Mouse (Mus musculus) liver, embryonic 14.5 days (tissue): Measurements from ENCODE around the gene Lysmd4. TPM values are rescaled to one million over a fixed set of nuclear protein-coding genes. Genes with fewer than 3 reads are reported as not detected.

ENCODE experiments used
- ATAC-seq: fragments of 200-750 bp; cut with Nextera tagmentation; 2 replicates; pipeline ENCODE4 v1.8.0; 2017; ENCODE audit warnings: moderate number of reproducible peaks, mild to moderate bottlenecking, moderate library complexity; ENCODE audit not compliant: insufficient read depth
- DNase-seq, 3 experiments: peaks; one replicate each; pipeline ENCODE4 v3.0.0-alpha.2; 2012 to 2013; ENCODE audit warnings: low read depth in 3 of 3, low spot score in 3 of 3
- H3K27ac ChIP-seq: fragments of 300-500 bp; sonication (generic); 2 replicates; pipeline ENCODE4 v1.5.1; 2014; ENCODE audit warnings: moderate library complexity, mild to moderate bottlenecking, control low read depth, inconsistent platforms
- H3K27me3 ChIP-seq: fragments of 300-500 bp; sonication (generic); 2 replicates; pipeline ENCODE4 v1.6.1; 2014; ENCODE audit warnings: mild to moderate bottlenecking, low read length, moderate library complexity; ENCODE audit not compliant: control insufficient read depth, insufficient read depth
- H3K36me3 ChIP-seq: fragments of 300-500 bp; sonication (generic); replicated peaks from 2 replicates; pipeline ENCODE4 v1.6.1; 2014; ENCODE audit warnings: low read depth; ENCODE audit not compliant: control insufficient read depth, insufficient read depth
- H3K4me1 ChIP-seq, 2 experiments: fragments of 200-500 bp in 1 of 2; fragments of 300-500 bp in 1 of 2; sonication (generic) in 1 of 2; replicated peaks; 2 replicates each; pipeline ENCODE4 v1.6.1; 2012 to 2014; ENCODE audit warnings: antibody characterized with exemption in 1 of 2, inconsistent platforms in 1 of 2, low read length in 1 of 2; ENCODE audit not compliant: control insufficient read depth in 2 of 2, insufficient read depth in 2 of 2
- H3K4me2 ChIP-seq: fragments of 300-500 bp; sonication (generic); 2 replicates; pipeline ENCODE4 v1.6.1; 2014; ENCODE audit warnings: low read depth, mild to moderate bottlenecking, control low read depth, moderate library complexity
- H3K4me3 ChIP-seq, 2 experiments: fragments of 200-500 bp in 1 of 2; fragments of 300-500 bp in 1 of 2; sonication (generic) in 1 of 2; 2 replicates each; pipeline ENCODE4 v1.5.1; 2012 to 2014; ENCODE audit warnings: low read depth in 2 of 2, low read length in 2 of 2, mild to moderate bottlenecking in 2 of 2, control low read depth in 1 of 2, inconsistent platforms in 1 of 2, moderate library complexity in 1 of 2; ENCODE audit not compliant: insufficient read depth in 1 of 2
- H3K9ac ChIP-seq: fragments of 300-500 bp; sonication (generic); replicated peaks from 2 replicates; pipeline ENCODE4 v1.6.1; 2014; ENCODE audit warnings: mild to moderate bottlenecking, control low read depth, moderate library complexity
- H3K9me3 ChIP-seq: fragments of 300-500 bp; sonication (generic); 2 replicates; pipeline ENCODE4 v1.6.1; 2016; ENCODE audit warnings: low read length, mixed read lengths; ENCODE audit not compliant: control insufficient read depth
- CTCF ChIP-seq: IDR thresholded peaks from 2 replicates; pipeline ENCODE4 v1.5.1; 2016; ENCODE audit warnings: antibody characterized with exemption, low read depth, control low read depth
- EP300 ChIP-seq: IDR thresholded peaks from 2 replicates; pipeline ENCODE4 v1.6.1; 2016; ENCODE audit warnings: antibody characterized with exemption, low read depth
- WGBS: fragments of 180-500 bp; shearing (Covaris S2); extraction: QIAGEN DNeasy Blood & Tissue Kit; methylation state at CpG from one replicate; pipeline ENCODE4 v1.1.7; 2014; ENCODE audit not compliant: insufficient replicate concordance; 5-methylcytosine and 5-hydroxymethylcytosine counted together
- polyA plus RNA-seq, 2 experiments: library from polyadenylated mRNA; depleted of rRNA in 1 of 2; stranded (reverse) in 1 of 2; unstranded in 1 of 2; fragments of >200 nt; fragmentation: Nextera tagmentation in 1 of 2; extraction: Ambion mirVana in 1 of 2; gene quantifications; 2 replicates each; pipeline versions ENCODE4 v1.2.1 to v1.2.3; 2012 to 2014

Gene Lysmd4
- polyA plus RNA-seq, 2 experiments = 2.4 to 2.5 TPM

DNA sequence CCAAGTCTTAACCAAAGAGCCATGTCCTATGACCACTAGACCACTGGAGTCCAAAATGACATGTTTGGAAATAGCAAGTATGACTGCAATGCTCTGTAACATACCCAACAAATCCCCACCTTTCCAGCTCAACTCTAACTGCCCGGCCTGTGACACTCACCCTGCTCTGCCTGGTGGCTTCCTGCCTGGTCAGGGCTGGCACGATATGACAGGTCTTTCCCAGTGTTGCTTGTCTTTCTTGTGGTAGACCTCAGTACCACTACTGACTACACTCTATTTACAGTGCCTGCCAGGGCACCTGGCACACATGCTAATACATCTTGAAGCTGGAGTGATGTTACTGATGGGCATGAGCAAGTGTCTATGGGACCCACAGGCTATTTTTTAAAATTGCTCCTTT lies 15.4 kb downstream of the Lysmd4 start:
- no peaks in the 10 kb centered on the region for H3K27me3 ChIP-seq
- H3K36me3 ChIP-seq = peaks cover 2% of the 10 kb centered on the region
- no peak overlapping the region for H3K27ac ChIP-seq
- H3K4me3 ChIP-seq = no peak overlapping the region
- H3K4me2 ChIP-seq = no peak overlapping the region
- WGBS = 62% methylated on average over 2 of the region's 2 CpGs
- no peaks in the 10 kb centered on the region for H3K9me3 ChIP-seq
- H3K9ac ChIP-seq = no peak overlapping the region
- TF ChIP-seq CTCF = no peak
- no peak for TF ChIP-seq EP300
- H3K4me1 ChIP-seq = no peaks in the 10 kb centered on the region
- no peak for DNase-seq
- no peak for ATAC-seq

DNA sequence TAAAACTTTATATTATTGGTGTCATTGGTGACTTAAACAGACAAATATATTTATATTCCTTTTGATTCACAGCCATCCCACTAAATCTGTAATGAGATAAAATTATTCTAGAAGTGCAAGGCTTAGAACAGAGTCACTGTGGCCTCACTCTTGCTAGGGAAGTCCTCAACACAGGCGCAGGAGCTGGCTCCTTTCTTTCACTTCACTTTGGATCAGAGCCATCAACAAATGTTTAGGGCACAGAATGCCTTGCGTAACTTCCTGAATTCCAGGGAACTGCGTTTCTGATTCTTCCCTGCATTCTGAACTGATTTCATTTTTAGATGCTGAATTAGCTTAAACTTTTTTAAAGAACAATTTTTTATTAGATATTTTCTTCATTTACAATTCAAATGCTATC lies 19.6 kb downstream of the Lysmd4 start:
- no peak overlapping the region for H3K4me2 ChIP-seq
- no peak for TF ChIP-seq EP300
- no peak for TF ChIP-seq CTCF
- ATAC-seq = no peak
- H3K27ac ChIP-seq = no peak overlapping the region
- 0 out of 4 replicates have a peak, but pooled peaks cover 0 to 3% of the 10 kb centered on the region in 2 experiments for H3K4me1 ChIP-seq
- 76% methylated on average over 3 of the region's 3 CpGs for WGBS
- no peak for DNase-seq
- no peaks in the 10 kb centered on the region for H3K27me3 ChIP-seq
- H3K4me3 ChIP-seq = no peak overlapping the region
- H3K9me3 ChIP-seq = no peaks in the 10 kb centered on the region
- H3K9ac ChIP-seq = no peak overlapping the region
- H3K36me3 ChIP-seq = peaks cover 2% of the 10 kb centered on the region

DNA sequence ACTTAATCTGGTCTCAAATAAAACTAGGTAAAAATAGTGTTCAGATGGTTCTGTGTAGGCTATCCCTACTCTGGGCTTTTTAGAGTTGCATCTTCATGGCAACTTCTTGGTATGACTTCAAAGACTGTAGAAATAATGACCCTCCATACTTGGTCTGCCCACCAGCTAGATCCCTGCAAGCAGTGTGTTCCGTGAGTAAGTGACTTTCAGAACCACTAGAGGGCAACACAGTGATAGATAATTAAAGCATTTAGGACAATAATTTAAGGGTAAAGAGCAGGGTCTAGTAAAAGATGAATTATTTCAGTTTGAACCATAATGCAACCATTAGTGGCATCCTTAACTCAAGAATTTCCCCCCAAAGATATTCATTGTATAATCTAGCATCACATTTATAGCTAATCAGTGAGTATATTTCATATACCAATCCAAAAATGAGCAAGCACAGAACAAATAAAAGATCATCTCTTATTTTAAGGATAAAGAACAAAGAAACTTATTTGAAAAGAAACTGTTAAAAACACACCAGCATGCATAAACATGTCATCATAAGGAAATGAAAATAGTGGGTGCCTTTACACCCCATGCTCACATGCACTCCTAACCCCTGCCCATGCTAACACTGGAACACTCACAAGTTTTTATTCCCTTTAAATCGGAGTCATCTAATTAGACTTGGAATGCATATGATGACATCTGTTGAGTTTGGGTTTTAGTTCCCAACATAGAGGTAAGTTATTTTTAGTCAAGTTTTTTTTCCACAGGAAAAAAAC lies 21.0 kb downstream of the Lysmd4 start:
- Histone ChIP-seq H3K9me3 (no peaks in the 10 kb centered on the region), H3K9ac (no peak overlapping the region), H3K4me2 (no peak overlapping the region), H3K4me1 (peaks cover 0 to 5% of the 10 kb centered on the region in 2 experiments; a peak in 1 of 4 replicates), H3K36me3 (no peaks in the 10 kb centered on the region), H3K27me3 (no peaks in the 10 kb centered on the region), H3K4me3 (no peak overlapping the region), H3K27ac (no peak overlapping the region)
- no peak for TF ChIP-seq EP300
- peak; percentile 52 for TF ChIP-seq CTCF
- 55% methylated on average over 2 of the region's 2 CpGs for WGBS
- DNase-seq (no peak), ATAC-seq (no peak)

DNA sequence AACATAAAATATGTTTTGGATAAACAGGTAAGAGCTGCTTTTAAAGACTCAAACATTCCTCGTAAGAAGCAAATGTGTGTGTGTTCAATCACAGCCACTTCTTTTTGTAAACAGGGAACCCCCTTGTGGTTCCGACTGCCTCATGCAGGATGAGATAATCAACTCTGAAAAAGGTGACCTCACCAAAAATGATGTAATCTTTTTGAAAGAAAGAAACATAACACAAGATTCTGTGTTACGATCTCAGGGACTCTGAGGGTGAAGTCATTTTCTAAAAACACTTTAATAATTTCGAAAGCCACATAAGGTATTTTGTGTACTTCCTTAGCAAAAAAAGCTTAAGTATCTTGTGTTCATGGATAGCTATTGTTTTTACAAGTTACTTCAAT lies 21.5 kb downstream of the Lysmd4 start:
- DNase-seq (peak in 1 of 3 experiments; percentile 17), ATAC-seq (no peak)
- TF ChIP-seq CTCF (no peak), EP300 (no peak)
- peaks cover 0 to 5% of the 10 kb centered on the region in 2 experiments; a peak in 1 of 4 replicates for H3K4me1 ChIP-seq
- H3K4me2 ChIP-seq = no peak overlapping the region
- no peak overlapping the region for H3K27ac ChIP-seq
- 50% methylated on average over 4 of the region's 4 CpGs for WGBS
- no peak overlapping the region for H3K9ac ChIP-seq
- no peaks in the 10 kb centered on the region for H3K27me3 ChIP-seq
- H3K9me3 ChIP-seq = no peaks in the 10 kb centered on the region
- no peak overlapping the region for H3K4me3 ChIP-seq
- no peaks in the 10 kb centered on the region for H3K36me3 ChIP-seq

- peak; percentile 63 for TF ChIP-seq EP300
- TF ChIP-seq CTCF = no peak
- 43% methylated on average over 1 of the region's 1 CpGs for WGBS
- no peak overlapping the region for H3K4me3 ChIP-seq
- no peak for ATAC-seq
- H3K27ac ChIP-seq = no peak overlapping the region
- H3K36me3 ChIP-seq = no peaks in the 10 kb centered on the region
- H3K4me2 ChIP-seq = no peak overlapping the region
- peaks cover 0 to 5% of the 10 kb centered on the region in 2 experiments; a peak in 1 of 4 replicates for H3K4me1 ChIP-seq
- no peaks in the 10 kb centered on the region for H3K9me3 ChIP-seq
- no peaks in the 10 kb centered on the region for H3K27me3 ChIP-seq
- no peak overlapping the region for H3K9ac ChIP-seq
- no peak for DNase-seq
Measured at GRCm38 (mm10) chr7:67245255-67245654, 22.9 kb downstream of the Lysmd4 start.
